Mouse (Mus musculus): ENCODE results near the gene Ssbp4. TPM values are rescaled to one million over a fixed set of nuclear protein-coding genes. Genes with fewer than 3 reads are reported as not detected.
A peak's percentile ranks its signal among the peaks of the same experiment; 100 is the strongest.

The Ssbp4 gene
- polyA plus RNA-seq, 1 experiment from 2014 or later: 121 TPM

DNA sequence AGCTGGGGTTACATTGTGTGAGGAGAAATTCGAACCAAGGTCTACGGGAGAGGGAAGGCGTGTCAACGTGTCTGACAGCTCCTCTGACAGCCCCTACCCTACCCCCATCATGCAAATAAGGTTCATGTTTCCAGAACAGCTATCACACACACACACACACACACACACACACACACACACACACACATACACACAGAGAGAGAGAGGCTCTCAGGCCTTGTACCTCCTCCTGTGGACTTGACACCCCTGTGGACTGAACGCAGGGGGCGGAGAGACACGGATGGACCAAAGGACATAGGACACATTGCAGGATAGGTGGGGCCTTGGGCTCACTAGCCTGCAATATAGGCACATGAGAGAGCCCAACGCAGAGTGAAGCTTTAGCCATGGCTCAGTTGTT, 28.2 kb upstream of the Ssbp4 start:
- ATAC-seq: no peak
- Histone ChIP-seq H3K36me3 (ENCODE audit: control insufficient read depth, insufficient read depth) (no peaks in the 10 kb centered on the region), H3K27me3 (replicated peaks; ENCODE audit: control insufficient read depth, insufficient read depth, low read length) (no peaks in the 10 kb centered on the region), H3K9me3 (ENCODE audit: control insufficient read depth, low read length) (no peaks in the 10 kb centered on the region), H3K27ac (ENCODE audit: low read length) (no peak overlapping the region), H3K9ac (replicated peaks; ENCODE audit: low read depth, low read length) (no peak overlapping the region), H3K4me2 (ENCODE audit: low read length) (no peak overlapping the region), H3K4me1 (replicated peaks; ENCODE audit: control insufficient read depth, insufficient read depth, low read length) (peaks cover 5% of the 10 kb centered on the region; the same call in 1 of the 2 replicates), H3K4me3 (replicated peaks; ENCODE audit: low read length) (no peak overlapping the region)
- WGBS: 65% methylated on average over 8 of the region's 8 CpGs

DNA sequence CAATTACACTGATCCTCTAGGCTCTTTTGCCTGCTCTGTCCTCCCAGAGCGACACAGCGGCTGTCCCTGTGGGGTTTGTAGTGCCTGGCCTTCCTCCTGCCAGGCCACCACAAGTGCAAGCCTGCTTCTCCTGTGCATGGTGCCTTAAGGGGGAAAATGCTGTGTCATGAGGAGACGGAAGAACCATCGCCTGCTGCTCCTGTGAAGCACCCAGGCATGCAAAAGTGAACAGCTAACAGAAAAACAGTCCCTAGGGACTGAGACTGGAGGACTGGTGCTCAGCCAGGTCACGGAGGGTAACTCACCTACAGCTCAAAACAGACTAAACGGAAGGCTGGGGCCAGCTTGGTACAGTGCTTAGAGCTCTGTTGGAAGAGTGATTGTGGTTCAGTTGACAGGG, 26.9 kb upstream of the Ssbp4 start:
- no peak overlapping the region for H3K9ac ChIP-seq (replicated peaks; ENCODE audit: low read depth, low read length)
- no peak overlapping the region for H3K27ac ChIP-seq (ENCODE audit: low read length)
- 79% methylated on average over 6 of the region's 6 CpGs for WGBS
- H3K4me3 ChIP-seq (replicated peaks; ENCODE audit: low read length): no peak overlapping the region
- no peak overlapping the region for H3K4me2 ChIP-seq (ENCODE audit: low read length)
- no peak for ATAC-seq
- H3K4me1 ChIP-seq (replicated peaks; ENCODE audit: control insufficient read depth, insufficient read depth, low read length): peaks cover 12% of the 10 kb centered on the region; the same call in 1 of the 2 replicates
- 0 out of 2 replicates have a peak, but pooled peaks cover 3% of the 10 kb centered on the region for H3K27me3 ChIP-seq (replicated peaks; ENCODE audit: control insufficient read depth, insufficient read depth, low read length)
- no peaks in the 10 kb centered on the region for H3K36me3 ChIP-seq (ENCODE audit: control insufficient read depth, insufficient read depth)
- H3K9me3 ChIP-seq (ENCODE audit: control insufficient read depth, low read length): no peaks in the 10 kb centered on the region

- peaks cover 23% of the 10 kb centered on the region for H3K4me1 ChIP-seq (replicated peaks; ENCODE audit: control insufficient read depth, insufficient read depth, low read length)
- no peak overlapping the region for H3K27ac ChIP-seq (ENCODE audit: low read length)
- no peaks in the 10 kb centered on the region for H3K36me3 ChIP-seq (ENCODE audit: control insufficient read depth, insufficient read depth)
- 52% methylated on average over 6 of the region's 6 CpGs for WGBS
- no peak overlapping the region for H3K4me2 ChIP-seq (ENCODE audit: low read length)
- H3K27me3 ChIP-seq (replicated peaks; ENCODE audit: control insufficient read depth, insufficient read depth, low read length): 0 out of 2 replicates have a peak, but pooled peaks cover 3% of the 10 kb centered on the region
- no peak for ATAC-seq
- no peak overlapping the region for H3K4me3 ChIP-seq (replicated peaks; ENCODE audit: low read length)
- H3K9ac ChIP-seq (replicated peaks; ENCODE audit: low read depth, low read length): no peak overlapping the region
- no peaks in the 10 kb centered on the region for H3K9me3 ChIP-seq (ENCODE audit: control insufficient read depth, low read length)
These were observed 25.4 kb upstream of the Ssbp4 start for GRCm38 (mm10) chr8:70634066-70634465.

- no peak within 1 kb of the TSS for H3K4me3 ChIP-seq (replicated peaks; ENCODE audit: low read length)
- ATAC-seq: no peak
- 89% methylated on average over 6 of the region's 6 CpGs for WGBS
- H3K27me3 ChIP-seq (replicated peaks; ENCODE audit: control insufficient read depth, insufficient read depth, low read length): 0 out of 2 replicates have a peak, but pooled peaks cover 3% of the 10 kb centered on the region
- no peaks in the 10 kb centered on the region for H3K9me3 ChIP-seq (ENCODE audit: control insufficient read depth, low read length)
- H3K36me3 ChIP-seq (ENCODE audit: control insufficient read depth, insufficient read depth): no peaks in the 10 kb centered on the region
- H3K9ac ChIP-seq (replicated peaks; ENCODE audit: low read depth, low read length): no peak within 1 kb of the TSS
- H3K27ac ChIP-seq (ENCODE audit: low read length): no peak within 1 kb of the TSS
- H3K4me1 ChIP-seq (replicated peaks; ENCODE audit: control insufficient read depth, insufficient read depth, low read length): peaks cover 23% of the 10 kb centered on the region
- H3K4me2 ChIP-seq (ENCODE audit: low read length): no peak within 1 kb of the TSS
These were observed 23.7 kb upstream of the Ssbp4 start, which contains the start of gene Gdf15 for GRCm38 (mm10) chr8:70632346-70632892. Gene Gdf15, minus strand, starts transcription at chr8:70632456.

DNA sequence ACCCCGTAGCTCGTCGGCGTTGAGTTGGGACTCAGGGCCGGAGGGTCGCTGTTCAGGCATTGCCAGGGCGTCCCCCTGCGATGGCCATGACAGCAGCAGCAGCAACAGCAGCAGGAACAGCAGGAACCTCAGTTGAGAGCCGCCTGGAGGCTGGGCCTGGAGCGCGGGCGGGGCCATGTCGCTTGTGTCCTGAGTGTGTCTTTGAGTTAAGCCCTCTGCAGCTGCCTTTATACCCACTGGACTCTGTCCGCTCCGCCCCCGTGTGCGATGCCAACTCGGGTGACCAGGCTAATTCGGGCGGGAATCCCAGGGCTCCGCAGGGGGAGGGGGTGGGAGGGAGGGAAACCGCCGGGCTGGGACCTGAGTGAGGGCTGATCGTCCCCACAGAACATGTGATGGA, 22.8 kb upstream of the Ssbp4 start:
- WGBS: 19% methylated on average over 23 of the region's 24 CpGs
- H3K4me1 ChIP-seq (replicated peaks; ENCODE audit: control insufficient read depth, insufficient read depth, low read length): peaks cover 23% of the 10 kb centered on the region
- H3K27ac ChIP-seq (ENCODE audit: low read length): no peak overlapping the region
- no peaks in the 10 kb centered on the region for H3K9me3 ChIP-seq (ENCODE audit: control insufficient read depth, low read length)
- ATAC-seq: no peak
- no peak overlapping the region for H3K4me3 ChIP-seq (replicated peaks; ENCODE audit: low read length)
- no peaks in the 10 kb centered on the region for H3K36me3 ChIP-seq (ENCODE audit: control insufficient read depth, insufficient read depth)
- H3K9ac ChIP-seq (replicated peaks; ENCODE audit: low read depth, low read length): no peak overlapping the region
- H3K27me3 ChIP-seq (replicated peaks; ENCODE audit: control insufficient read depth, insufficient read depth, low read length): 0 out of 2 replicates have a peak, but pooled peaks cover 3% of the 10 kb centered on the region
- no peak overlapping the region for H3K4me2 ChIP-seq (ENCODE audit: low read length)

DNA sequence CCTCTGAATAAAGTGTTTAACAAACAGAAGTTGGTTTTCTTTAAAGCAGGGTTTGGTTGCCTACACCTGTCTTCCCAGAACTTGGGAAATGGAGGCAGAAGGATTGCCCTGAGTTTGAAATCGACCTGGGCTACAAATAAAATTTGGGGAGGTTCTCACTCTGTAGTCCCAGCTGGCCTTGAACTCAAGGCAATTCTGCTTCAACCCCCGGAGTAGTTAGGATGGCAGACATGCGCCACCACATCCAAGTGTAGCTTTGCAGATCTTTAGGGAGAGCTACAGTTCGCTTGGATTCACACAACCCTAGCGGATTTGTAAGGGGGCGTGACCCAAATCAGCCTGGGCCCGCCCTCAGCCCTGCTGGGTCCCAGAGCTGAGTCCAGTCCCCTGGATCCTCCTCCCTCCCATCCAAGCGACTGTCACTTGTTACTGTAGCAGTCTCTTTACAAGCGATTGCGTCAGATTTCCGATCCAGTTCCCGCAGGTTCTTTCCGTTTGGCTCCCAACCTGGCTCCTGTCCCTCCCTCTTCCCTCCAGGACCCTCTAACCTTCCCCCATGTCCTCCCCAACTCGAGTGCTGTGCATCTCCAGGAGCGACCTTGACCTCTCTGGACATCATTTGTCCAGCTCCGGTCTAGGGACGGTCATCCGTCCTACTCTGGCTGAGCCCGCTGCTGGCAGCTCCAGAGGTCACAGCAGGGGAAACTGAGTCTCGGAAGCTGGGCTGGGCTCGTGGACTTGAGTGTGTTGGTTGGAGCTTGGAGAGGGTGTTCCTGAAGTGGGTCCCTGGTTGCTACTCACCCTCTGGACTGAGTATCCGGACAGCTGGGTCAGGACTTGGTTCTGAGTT, 22.1 kb upstream of the Ssbp4 start:
- Histone ChIP-seq H3K9me3 (ENCODE audit: control insufficient read depth, low read length) (no peaks in the 10 kb centered on the region), H3K9ac (replicated peaks; ENCODE audit: low read depth, low read length) (no peak overlapping the region), H3K4me1 (replicated peaks; ENCODE audit: control insufficient read depth, insufficient read depth, low read length) (peaks cover 23% of the 10 kb centered on the region), H3K4me2 (ENCODE audit: low read length) (no peak overlapping the region), H3K27ac (ENCODE audit: low read length) (no peak overlapping the region), H3K36me3 (ENCODE audit: control insufficient read depth, insufficient read depth) (no peaks in the 10 kb centered on the region), H3K4me3 (replicated peaks; ENCODE audit: low read length) (no peak overlapping the region; the same call in 1 of the 2 replicates), H3K27me3 (replicated peaks; ENCODE audit: control insufficient read depth, insufficient read depth, low read length) (0 out of 2 replicates have a peak, but pooled peaks cover 3% of the 10 kb centered on the region)
- WGBS: 13% methylated on average over 22 of the region's 22 CpGs
- no peak for ATAC-seq

GRCm38 (mm10) chr8:70629574-70630531, 21.2 kb upstream of the Ssbp4 start:
- peaks cover 23% of the 10 kb centered on the region for H3K4me1 ChIP-seq (replicated peaks; ENCODE audit: control insufficient read depth, insufficient read depth, low read length)
- H3K4me2 ChIP-seq (ENCODE audit: low read length): peak overlapping the region; percentile 70
- H3K36me3 ChIP-seq (ENCODE audit: control insufficient read depth, insufficient read depth): no peaks in the 10 kb centered on the region
- peak overlapping the region; percentile 70 for H3K9ac ChIP-seq (replicated peaks; ENCODE audit: low read depth, low read length)
- H3K27ac ChIP-seq (ENCODE audit: low read length): peak overlapping the region; percentile 57
- H3K9me3 ChIP-seq (ENCODE audit: control insufficient read depth, low read length): no peaks in the 10 kb centered on the region
- 1% methylated on average over 60 of the region's 60 CpGs for WGBS
- H3K27me3 ChIP-seq (replicated peaks; ENCODE audit: control insufficient read depth, insufficient read depth, low read length): 0 out of 2 replicates have a peak, but pooled peaks cover 3% of the 10 kb centered on the region
- peak overlapping the region; percentile 59 for H3K4me3 ChIP-seq (replicated peaks; ENCODE audit: low read length)
- peak; percentile 95 for ATAC-seq

DNA sequence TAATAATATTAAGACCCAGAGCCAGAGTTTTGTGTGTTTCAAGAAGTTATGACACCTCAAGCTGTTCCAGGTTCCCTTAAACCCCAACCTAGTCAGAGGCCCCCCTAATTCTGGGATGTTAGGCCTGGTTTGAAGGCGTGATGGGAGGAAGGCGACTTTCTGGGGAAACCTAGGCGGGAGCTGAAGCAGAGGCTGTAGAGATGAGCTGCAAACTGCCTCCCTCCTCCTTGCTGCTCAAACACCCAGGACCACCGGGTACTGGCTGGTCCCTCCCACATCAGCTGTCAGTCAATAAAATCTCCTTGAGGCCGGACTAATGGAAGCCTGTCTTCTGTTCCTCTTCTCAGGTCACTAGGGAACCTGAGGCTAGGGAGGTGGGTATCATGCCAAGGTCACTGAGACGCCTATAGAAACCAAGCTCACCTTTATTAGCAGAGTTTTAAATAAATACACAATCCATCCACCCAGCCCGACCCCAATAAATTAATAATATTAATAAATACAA, 20.4 kb upstream of the Ssbp4 start:
- 60% methylated on average over 7 of the region's 7 CpGs for WGBS
- Histone ChIP-seq H3K9me3 (ENCODE audit: control insufficient read depth, low read length) (no peaks in the 10 kb centered on the region), H3K4me1 (replicated peaks; ENCODE audit: control insufficient read depth, insufficient read depth, low read length) (peaks cover 21% of the 10 kb centered on the region), H3K9ac (replicated peaks; ENCODE audit: low read depth, low read length) (peak overlapping the region; percentile 68), H3K4me3 (replicated peaks; ENCODE audit: low read length) (peak overlapping the region; percentile 59), H3K27ac (ENCODE audit: low read length) (0 out of 2 replicates have a peak overlapping the region, but pooled peaks have one; percentile 37), H3K4me2 (ENCODE audit: low read length) (peak overlapping the region; percentile 70), H3K27me3 (replicated peaks; ENCODE audit: control insufficient read depth, insufficient read depth, low read length) (0 out of 2 replicates have a peak, but pooled peaks cover 3% of the 10 kb centered on the region), H3K36me3 (ENCODE audit: control insufficient read depth, insufficient read depth) (no peaks in the 10 kb centered on the region)
- no peak for ATAC-seq

All from forebrain, embryonic 16.5 days (tissue).